Mouse (Mus musculus) G1E (cell line): ENCODE data around the gene Acp5. TPM values are rescaled to one million over a fixed set of nuclear protein-coding genes. Genes with fewer than 3 reads are reported as not detected.

ENCODE experiments used
- ATAC-seq: 2 replicates; pipeline ENCODE4 v1.8.0; 2016; ENCODE audit warnings: mild to moderate bottlenecking; ENCODE audit not compliant: insufficient number of reproducible peaks, poor library complexity, low FRiP score, severe bottlenecking; ENCODE audit errors: extremely low read depth
- DNase-seq: peaks from one replicate; pipeline ENCODE4 v3.0.0; 2012; ENCODE audit warnings: low spot score
- H3K27me3 ChIP-seq: 2 replicates; pipeline ENCODE4 v1.6.1; 2012; ENCODE audit warnings: mild to moderate bottlenecking, low read length, inconsistent platforms; ENCODE audit not compliant: insufficient read depth
- H3K36me3 ChIP-seq: replicated peaks from 2 replicates; pipeline ENCODE3; 2012; ENCODE audit warnings: mild to moderate bottlenecking, inconsistent platforms
- H3K4me1 ChIP-seq: 2 replicates; pipeline ENCODE4 v1.6.1; 2012; ENCODE audit warnings: low read depth, low read length, inconsistent platforms, mixed read lengths; ENCODE audit not compliant: insufficient read depth
- H3K4me3 ChIP-seq: 2 replicates; pipeline ENCODE4 v1.5.1; 2012; ENCODE audit warnings: low read depth, mild to moderate bottlenecking, inconsistent platforms, low read length, moderate library complexity, mixed read lengths
- H3K9me3 ChIP-seq: replicated peaks from 2 replicates; pipeline ENCODE4 v1.6.1; 2012; ENCODE audit warnings: inconsistent platforms
- CTCF ChIP-seq: IDR thresholded peaks from 2 replicates; pipeline ENCODE4 v1.5.1; 2012; ENCODE audit warnings: low read depth, low read length, inconsistent platforms, mixed read lengths
- GATA1 ChIP-seq: IDR thresholded peaks from 2 replicates; pipeline ENCODE4 v1.6.1; 2012; ENCODE audit warnings: borderline replicate concordance, low read length, inconsistent platforms, mixed read lengths
- GATA2 ChIP-seq: IDR thresholded peaks from 2 replicates; pipeline ENCODE4 v1.6.1; 2012; ENCODE audit warnings: low read depth, low read length, inconsistent platforms, borderline replicate concordance
- POLR2AphosphoS5 ChIP-seq: IDR thresholded peaks from 2 replicates; pipeline ENCODE4 v1.6.1; 2012; ENCODE audit warnings: low read depth, low read length, inconsistent platforms; ENCODE audit not compliant: insufficient replicate concordance
- TAL1 ChIP-seq: conservative IDR thresholded peaks from 2 replicates; pipeline ENCODE4 v1.6.1; 2012; ENCODE audit warnings: low read depth, low read length, inconsistent platforms, mixed read lengths
- polyA plus RNA-seq: library from polyadenylated mRNA; stranded (reverse); fragments of >175 nt; gene quantifications from 2 replicates; pipeline ENCODE4 v1.2.3, GENCODE M21; 2012
- total RNA-seq, 2 experiments: library from RNA; stranded (forward) in 1 of 2; stranded (reverse) in 1 of 2; fragments of 200-1000 nt in 1 of 2; fragments of >200 nt in 1 of 2; fragmentation: Nextera tagmentation in 1 of 2; gene quantifications; 2 replicates each; pipeline ENCODE4 v1.2.3; 2014 to 2017

Gene Acp5
- total RNA-seq (2014; fragmentation: Nextera tagmentation): 17.1 and 24.2 TPM in 2 replicates
- 10.3 and 13.0 TPM in 2 replicates for total RNA-seq (2017)
- 27.6 and 28.5 TPM in 2 replicates for polyA plus RNA-seq

GRCm38 (mm10) chr9:22135644-22136390 is at the start of gene Acp5:
Gene Acp5, minus strand, starts transcription at chr9:22135711.
- peak; percentile 75 for DNase-seq

GRCm38 (mm10) chr9:22172318-22172717 is 36.8 kb upstream of the Acp5 start:
- ATAC-seq: no peak
- peaks cover 8% of the 10 kb centered on the region for H3K27me3 ChIP-seq
- no peaks in the 10 kb centered on the region for H3K4me1 ChIP-seq
- no peak for TF ChIP-seq GATA1
- no peak for TF ChIP-seq GATA2
- TF ChIP-seq TAL1: no peak
- TF ChIP-seq CTCF: no peak
- no peak for TF ChIP-seq POLR2AphosphoS5
- no peak for DNase-seq
- H3K9me3 ChIP-seq: peaks cover 3% of the 10 kb centered on the region
- H3K36me3 ChIP-seq: no peaks in the 10 kb centered on the region
- H3K4me3 ChIP-seq: no peak overlapping the region

More at GRCm38 (mm10) chr9:22135644-22136390, at the start of gene Acp5:
- H3K4me3 ChIP-seq: peak within 1 kb of the TSS; percentile 69
- peaks cover 17% of the 10 kb centered on the region for H3K9me3 ChIP-seq
- ATAC-seq: peak; percentile 77
- H3K36me3 ChIP-seq: no peaks in the 10 kb centered on the region
- H3K27me3 ChIP-seq: no peaks in the 10 kb centered on the region
- peaks cover 75% of the 10 kb centered on the region for H3K4me1 ChIP-seq
- TF ChIP-seq CTCF: no peak
- TF ChIP-seq TAL1: peak; percentile 80
- TF ChIP-seq GATA1: no peak
- no peak for TF ChIP-seq GATA2
- no peak for TF ChIP-seq POLR2AphosphoS5

- ATAC-seq: no peak
- no peak for DNase-seq
- TF ChIP-seq CTCF (no peak), GATA2 (no peak), TAL1 (no peak), GATA1 (no peak), POLR2AphosphoS5 (no peak)
These were observed 33.8 kb upstream of the Acp5 start for GRCm38 (mm10) chr9:22169327-22169726.

GRCm38 (mm10) chr9:22167751-22168150 is 32.2 kb upstream of the Acp5 start:
- H3K27me3 ChIP-seq: peaks cover 21% of the 10 kb centered on the region
- TF ChIP-seq POLR2AphosphoS5: no peak
- no peak for TF ChIP-seq TAL1
- no peak for TF ChIP-seq GATA1
- TF ChIP-seq GATA2: no peak
- TF ChIP-seq CTCF: no peak
- H3K9me3 ChIP-seq: peaks cover 8% of the 10 kb centered on the region
- ATAC-seq: no peak
- H3K36me3 ChIP-seq: no peaks in the 10 kb centered on the region
- H3K4me3 ChIP-seq: no peak overlapping the region
- no peak for DNase-seq
- peaks cover 20% of the 10 kb centered on the region for H3K4me1 ChIP-seq

More at GRCm38 (mm10) chr9:22169327-22169726, 33.8 kb upstream of the Acp5 start:
- H3K36me3 ChIP-seq: no peaks in the 10 kb centered on the region
- H3K4me1 ChIP-seq: peaks cover 13% of the 10 kb centered on the region
- H3K9me3 ChIP-seq: peaks cover 8% of the 10 kb centered on the region
- no peak overlapping the region for H3K4me3 ChIP-seq
- H3K27me3 ChIP-seq: peaks cover 20% of the 10 kb centered on the region

- ATAC-seq (no peak), DNase-seq (no peak)
- no peak for TF ChIP-seq TAL1
- TF ChIP-seq GATA2: no peak
- no peak for TF ChIP-seq CTCF
- TF ChIP-seq GATA1: no peak
- no peak for TF ChIP-seq POLR2AphosphoS5
- H3K4me1 ChIP-seq: peaks cover 25% of the 10 kb centered on the region
- no peaks in the 10 kb centered on the region for H3K36me3 ChIP-seq
- peaks cover 15% of the 10 kb centered on the region for H3K27me3 ChIP-seq
- H3K4me3 ChIP-seq: no peak overlapping the region
- H3K9me3 ChIP-seq: peaks cover 8% of the 10 kb centered on the region
These were observed 31.2 kb upstream of the Acp5 start for GRCm38 (mm10) chr9:22166686-22167085.

- H3K36me3 ChIP-seq: no peaks in the 10 kb centered on the region
- H3K4me1 ChIP-seq: peaks cover 32% of the 10 kb centered on the region
- no peak overlapping the region for H3K4me3 ChIP-seq
- H3K9me3 ChIP-seq: peaks cover 8% of the 10 kb centered on the region
- peaks cover 15% of the 10 kb centered on the region for H3K27me3 ChIP-seq
- DNase-seq: no peak
- no peak for TF ChIP-seq GATA1
- TF ChIP-seq GATA2: no peak
- no peak for TF ChIP-seq CTCF
- no peak for TF ChIP-seq POLR2AphosphoS5
- no peak for TF ChIP-seq TAL1
- no peak for ATAC-seq
These were observed 30.5 kb upstream of the Acp5 start for GRCm38 (mm10) chr9:22165964-22166363.
